Mouse (Mus musculus) thymus, postnatal 25 days (tissue): ENCODE data around the gene Olfr1026.

Experiments
- DNase-seq: peaks from one replicate; pipeline ENCODE4 v3.0.0; 2022

Gene Olfr1026

DNA sequence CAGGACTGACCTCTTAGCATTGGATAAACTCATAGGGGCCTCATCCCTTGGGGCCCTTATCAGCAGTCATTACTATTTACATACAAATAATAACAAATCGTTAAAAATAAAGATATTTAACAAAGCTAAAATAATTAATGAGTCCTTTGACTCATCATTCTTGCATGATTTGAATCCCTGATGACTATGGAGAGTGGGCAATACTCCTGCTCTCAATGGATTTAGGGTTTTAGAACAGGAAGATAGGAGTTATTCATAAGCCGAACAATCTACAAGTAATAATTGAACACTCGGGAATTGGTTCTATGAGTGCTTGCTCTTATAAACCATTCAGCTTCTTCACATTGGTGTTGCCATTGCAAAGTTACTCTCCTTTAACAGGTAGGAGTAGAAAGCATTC is at the start of gene Olfr1026:
Gene Olfr1026, plus strand, starts transcription at position 301 of the 400 bp plus-strand sequence.
- DNase-seq: no peak

DNA sequence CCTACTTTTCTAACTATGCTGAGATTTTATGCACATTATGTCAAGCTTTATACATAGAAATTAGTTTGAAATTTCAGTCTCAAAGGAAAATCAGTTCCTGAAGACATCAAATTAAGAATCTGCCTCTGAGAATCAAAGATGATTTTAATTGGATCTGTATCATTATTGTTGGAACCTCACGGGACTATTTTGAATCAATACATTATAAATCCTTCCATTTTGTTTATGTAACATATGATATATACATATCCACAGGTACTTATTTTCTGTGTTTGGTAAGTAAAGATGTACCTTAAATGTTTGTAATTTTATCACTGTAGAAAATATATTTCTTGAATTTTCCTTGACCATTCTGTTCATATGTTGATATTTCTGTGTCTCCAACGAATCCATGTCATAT is 36.0 kb upstream of the Olfr1026 start, which contains the start of gene Olfr1023:
Gene Olfr1023, plus strand, starts transcription at position 301 of the 400 bp plus-strand sequence.
- no peak for DNase-seq

DNA sequence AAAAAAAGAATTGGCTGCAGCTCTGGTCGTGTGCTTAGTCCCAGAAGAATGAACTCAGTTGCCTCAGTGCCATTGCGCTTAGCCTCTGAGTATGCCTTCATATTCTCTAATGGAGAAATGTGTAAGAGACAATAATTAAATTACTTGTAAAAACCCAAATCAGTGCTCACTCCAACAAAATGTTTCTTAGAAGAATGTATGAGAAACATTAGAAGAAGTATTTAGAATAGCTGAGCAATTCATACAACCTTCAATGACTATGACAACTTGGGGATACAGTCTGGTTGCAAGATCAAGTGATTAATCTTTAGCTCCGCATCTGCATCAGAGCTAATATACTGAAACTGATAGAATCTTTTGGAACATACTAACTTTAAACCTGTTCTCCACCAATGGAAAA is 16.4 kb upstream of the Olfr1026 start, which contains the start of gene Olfr1024:
Gene Olfr1024, minus strand, starts transcription at position 101 of the 400 bp plus-strand sequence.
- DNase-seq: no peak

DNA sequence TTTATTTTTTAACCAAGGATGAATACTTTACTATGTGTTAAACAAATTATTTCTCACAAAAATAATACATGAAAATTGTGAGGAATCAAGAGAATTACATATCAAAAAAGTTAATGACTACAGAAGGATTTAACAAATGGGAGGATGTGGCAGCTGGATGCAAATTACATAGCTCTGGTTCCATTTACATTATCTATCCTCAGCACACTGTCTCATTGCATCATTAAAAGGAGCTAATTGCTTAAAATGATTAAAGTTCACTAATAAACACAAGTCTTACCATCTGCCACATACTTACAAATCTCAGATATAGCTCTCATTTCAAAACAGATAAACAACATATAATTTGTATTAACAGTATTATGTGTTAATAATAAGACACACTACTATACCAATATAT is 8.2 kb upstream of the Olfr1026 start:
- no peak for DNase-seq

DNA sequence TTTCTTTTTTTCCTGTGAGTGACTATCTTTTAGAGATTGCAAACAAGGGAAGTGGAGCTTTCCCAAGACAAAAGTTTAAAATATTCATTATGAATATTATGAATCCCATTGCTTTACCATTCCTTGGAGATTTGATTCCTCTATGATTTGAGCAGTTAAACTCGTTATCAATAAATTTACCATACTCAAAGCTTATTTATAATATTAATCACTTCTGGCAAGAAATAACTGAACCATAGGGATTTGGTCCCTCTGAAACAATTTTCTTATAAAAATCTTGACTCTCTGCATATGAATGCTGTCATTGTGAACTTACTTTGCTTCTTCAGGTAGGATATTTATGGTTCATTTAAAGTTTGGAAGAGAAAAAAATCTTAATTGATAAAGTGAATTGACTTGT is 6.5 kb upstream of the Olfr1026 start, which contains the start of gene Olfr1025-ps1:
Gene Olfr1025-ps1, plus strand, starts transcription at position 301 of the 400 bp plus-strand sequence.
- DNase-seq: no peak

DNA sequence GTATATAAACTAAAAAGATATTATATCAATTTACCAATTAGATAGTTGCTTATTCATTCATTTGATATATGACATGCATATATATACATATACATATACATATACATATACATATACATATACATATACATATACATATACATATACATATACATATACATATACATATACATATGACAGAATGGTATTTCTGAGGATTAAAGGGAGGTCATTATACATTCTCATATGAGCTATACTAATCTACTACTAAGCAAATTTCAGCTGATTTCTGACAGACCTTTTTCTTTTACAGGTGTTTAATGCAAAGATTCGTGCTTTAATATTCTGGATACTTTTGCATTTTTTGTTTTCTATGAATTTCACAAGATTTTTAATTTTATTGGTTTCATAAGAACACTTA is 28.8 kb downstream of the Olfr1026 start, which contains the start of gene Olfr1028:
Gene Olfr1028, plus strand, starts transcription at position 301 of the 400 bp plus-strand sequence.
- no peak for DNase-seq

DNA sequence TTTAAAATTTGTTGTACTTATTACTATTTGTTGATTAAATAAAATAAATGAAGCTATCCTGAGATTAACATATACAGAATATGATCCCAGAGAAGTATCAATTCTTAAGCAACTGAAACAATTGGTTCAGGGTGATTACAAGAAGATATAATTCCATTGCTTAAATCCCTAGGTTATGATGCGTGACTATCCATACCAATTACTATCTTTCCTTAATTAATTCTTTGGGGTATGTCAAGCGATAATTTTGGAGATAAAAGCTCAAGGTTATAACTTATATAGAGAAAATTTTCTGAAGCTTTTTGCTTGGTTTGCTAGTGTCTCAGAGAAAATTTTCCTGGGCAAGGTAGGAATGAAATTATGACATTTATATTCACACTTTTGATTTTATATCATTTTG is 52.2 kb downstream of the Olfr1026 start, which contains the start of gene Olfr1029:
Gene Olfr1029, plus strand, starts transcription at position 301 of the 400 bp plus-strand sequence.
- DNase-seq: no peak
